ENCODE assay signal across 23 mouse cellular contexts in genomic region chr3:99173178-99173577, GRCm38 (mm10). TPM values are rescaled to one million over a fixed set of nuclear protein-coding genes. Genes with fewer than 3 reads are reported as not detected.
DNase-seq lines count a peak whose midpoint lies in the region; ATAC-seq lines count a peak whose summit lies in the region.
"Had no signal": no experiment of that assay in that cellular context is flagged by ENCODE, and none has a peak within 500 bp of the region (broad histone marks: within the 10 kb centered on the region; RNA-seq: fewer than 3 reads in every experiment).

No protein-coding gene starts in this region.

- H3K9me3 ChIP-seq in midbrain, embryonic 11.5 days (ENCODE audit: control insufficient read depth, low read length): no peaks in the 10 kb centered on the region
- H3K9me3 ChIP-seq in midbrain, embryonic 15.5 days: no peaks in the 10 kb centered on the region
- H3K9me3 ChIP-seq in liver, embryonic 11.5 days (ENCODE audit: control insufficient read depth, low read length): no peaks in the 10 kb centered on the region
- H3K9me3 ChIP-seq: forebrain, embryonic 13.5 days; hindbrain, embryonic 13.5 days; limb, embryonic 12.5 days; midbrain, embryonic 13.5 days had no signal

- H3K27me3 ChIP-seq in midbrain, embryonic 11.5 days (ENCODE audit: control insufficient read depth, insufficient read depth, low read length): no peaks in the 10 kb centered on the region
- H3K27me3 ChIP-seq in midbrain, embryonic 15.5 days (replicated peaks): no peaks in the 10 kb centered on the region
- no peaks in the 10 kb centered on the region for H3K27me3 ChIP-seq in liver, embryonic 11.5 days (replicated peaks; ENCODE audit: control insufficient read depth, insufficient read depth, low read length)
- H3K27me3 ChIP-seq: CH12.LX; forebrain, embryonic 13.5 days; hindbrain, embryonic 13.5 days; limb, embryonic 12.5 days; midbrain, embryonic 13.5 days had no signal

- no peaks in the 10 kb centered on the region for H3K36me3 ChIP-seq in midbrain, embryonic 11.5 days (ENCODE audit: control insufficient read depth, insufficient read depth, low read length)
- H3K36me3 ChIP-seq in midbrain, embryonic 15.5 days (replicated peaks): no peaks in the 10 kb centered on the region
- H3K36me3 ChIP-seq in liver, embryonic 11.5 days (ENCODE audit: control insufficient read depth, insufficient read depth, low read length): no peaks in the 10 kb centered on the region
- H3K36me3 ChIP-seq: hindbrain, embryonic 13.5 days; limb, embryonic 12.5 days; midbrain, embryonic 13.5 days had no signal

- no peak overlapping the region for H3K9ac ChIP-seq in midbrain, embryonic 11.5 days (ENCODE audit: low read length)
- H3K9ac ChIP-seq in midbrain, embryonic 15.5 days: no peak overlapping the region
- no peak overlapping the region for H3K9ac ChIP-seq in liver, embryonic 11.5 days (ENCODE audit: low read depth, low read length)
- H3K9ac ChIP-seq: forebrain, embryonic 13.5 days; hindbrain, embryonic 13.5 days; limb, embryonic 12.5 days; lung, embryonic 14.5 days; midbrain, embryonic 13.5 days had no signal

- no peak overlapping the region for H3K4me2 ChIP-seq in midbrain, embryonic 11.5 days
- no peak overlapping the region for H3K4me2 ChIP-seq in midbrain, embryonic 15.5 days
- H3K4me2 ChIP-seq in liver, embryonic 11.5 days: no peak overlapping the region
- H3K4me2 ChIP-seq: forebrain, embryonic 13.5 days; hindbrain, embryonic 13.5 days; limb, embryonic 12.5 days; lung, embryonic 14.5 days; midbrain, embryonic 13.5 days had no signal

- intact Hi-C loops in gastrocnemius, postnatal 14 days (cut with DNase I; ENCODE audit: low total_unique reads): no loop called here

- H3K27ac ChIP-seq in midbrain, embryonic 11.5 days (ENCODE audit: low read depth, low read length): no peak overlapping the region
- no peak overlapping the region for H3K27ac ChIP-seq in midbrain, embryonic 15.5 days
- no peak overlapping the region for H3K27ac ChIP-seq in liver, embryonic 11.5 days (ENCODE audit: low read depth, low read length)
- H3K27ac ChIP-seq: forebrain, embryonic 13.5 days; hindbrain, embryonic 13.5 days; limb, embryonic 12.5 days; midbrain, embryonic 13.5 days had no signal

- ATAC-seq in midbrain, embryonic 11.5 days (ENCODE audit: low FRiP score): no peak
- no peak for ATAC-seq in midbrain, embryonic 15.5 days (replicated peaks)
- ATAC-seq in common myeloid progenitor, adult 5-6 weeks (replicated peaks; ENCODE audit: low read depth, poor library complexity, severe bottlenecking): peak; percentile 54
- peak; percentile 96 for ATAC-seq in liver, embryonic 11.5 days (replicated peaks; ENCODE audit: low FRiP score)
- ATAC-seq in megakaryocyte, adult 5-6 weeks (ENCODE audit: poor library complexity, severe bottlenecking): 0 out of 2 replicates have a peak, but pooled peaks have one; percentile 30
- ATAC-seq in monocyte, adult 5-6 weeks (replicated peaks; ENCODE audit: insufficient number of reproducible peaks, low FRiP score, low TSS enrichment, poor library complexity, severe bottlenecking): no peak
- ATAC-seq: forebrain, embryonic 13.5 days; inflammation-experienced regulatory T-cells, adult 6 months; midbrain, embryonic 13.5 days had no signal

- WGBS in midbrain, embryonic 11.5 days: 90% methylated on average over 5 of the region's 5 CpGs
- 85% methylated on average over 5 of the region's 5 CpGs for WGBS in midbrain, embryonic 15.5 days
- WGBS in liver, embryonic 11.5 days: 72% methylated on average over 5 of the region's 5 CpGs

- H3K4me1 ChIP-seq in midbrain, embryonic 11.5 days (ENCODE audit: control insufficient read depth, insufficient read depth, low read length): no peaks in the 10 kb centered on the region
- no peaks in the 10 kb centered on the region for H3K4me1 ChIP-seq in midbrain, embryonic 15.5 days
- peaks cover 8% of the 10 kb centered on the region; the same call in 1 of the 2 replicates for H3K4me1 ChIP-seq in liver, embryonic 11.5 days (replicated peaks; ENCODE audit: control insufficient read depth, insufficient read depth, low read length)
- H3K4me1 ChIP-seq: forebrain, embryonic 13.5 days; midbrain, embryonic 13.5 days had no signal

- peak; percentile 80 for DNase-seq in midbrain, embryonic 11.5 days (ENCODE audit: low spot score, missing footprints)
- no peak for DNase-seq in liver, embryonic 11.5 days (ENCODE audit: low spot score)
- no peak for DNase-seq in gastrocnemius, postnatal 14 days
- no peak for DNase-seq in thymus, postnatal 25 days
- DNase-seq: adrenal gland, postnatal 36 days; cerebellum, adult 8-10 months; gastrocnemius, postnatal 25 days; heart, postnatal 10 days; kidney, adult 9 months; kidney, postnatal 4 days; lung, embryonic 14.5 days; lung, postnatal 4 days had no signal

- H3K4me3 ChIP-seq in midbrain, embryonic 11.5 days (ENCODE audit: low read depth, low read length): no peak overlapping the region
- H3K4me3 ChIP-seq in midbrain, embryonic 15.5 days: no peak overlapping the region
- no peak overlapping the region for H3K4me3 ChIP-seq in liver, embryonic 11.5 days (ENCODE audit: low read depth, low read length)
- H3K4me3 ChIP-seq: forebrain, embryonic 13.5 days; hindbrain, embryonic 13.5 days; limb, embryonic 12.5 days; midbrain, embryonic 13.5 days; myocyte had no signal

RNA-seq across cellular contexts. Expression of gene Wars2, which starts 32.3 kb away (rescaled TPM):
- 6.1 and 6.9 TPM in 2 replicates for polyA plus RNA-seq in midbrain, embryonic 11.5 days (2014; fragmentation: Nextera tagmentation; extraction: Ambion mirVana)
- 5.0 and 5.6 TPM in 2 replicates for polyA plus RNA-seq in midbrain, embryonic 15.5 days (2015; fragmentation: Nextera tagmentation; extraction: Ambion mirVana)
- 3.7 and 6.6 TPM in 2 replicates for total RNA-seq in common myeloid progenitor, adult 5-6 weeks (2017)
- polyA plus RNA-seq in liver, embryonic 11.5 days (2014; fragmentation: Nextera tagmentation; extraction: Ambion mirVana): 6.9 and 7.5 TPM in 2 replicates
- total RNA-seq in megakaryocyte, adult 5-6 weeks (2015): 3.2 and 3.9 TPM in 2 replicates
- total RNA-seq in megakaryocyte, adult 5-6 weeks (2017): 3.5 and 4.6 TPM in 2 replicates
- total RNA-seq in monocyte, adult 5-6 weeks (2017): 3.8 to 8.5 TPM (median 6.1 TPM) in 3 replicates
- total RNA-seq in gastrocnemius, postnatal 14 days (2021): 1 to 10 TPM; 4.9 to 5.6 TPM

Comparison
In these comparisons a context has a peak if more than half of its experiments do, and no peak if none do; other contexts are left out.
1. ATAC-seq: peak in common myeloid progenitor, adult 5-6 weeks (single experiment), liver, embryonic 11.5 days (single experiment) and megakaryocyte, adult 5-6 weeks (single experiment); none in midbrain, embryonic 11.5 days (single experiment), midbrain, embryonic 15.5 days (single experiment) and monocyte, adult 5-6 weeks (single experiment).